Comparison of ENCODE assay signal across 17 mouse cellular contexts in genomic region chr12:38589951-38590350, GRCm38 (mm10).
DNase-seq lines count a peak whose midpoint lies in the region; ATAC-seq and TF ChIP-seq lines count a peak whose summit lies in the region.
"Had no signal": no experiment of that assay in that cellular context is flagged by ENCODE, and none has a peak within 500 bp of the region (broad histone marks: within the 10 kb centered on the region; RNA-seq: fewer than 3 reads in every experiment).

No protein-coding gene starts in this region.

- H3K27me3 ChIP-seq in intestine, postnatal 0 days (replicated peaks; ENCODE audit: control insufficient read depth, insufficient read depth, low read length) = no peaks in the 10 kb centered on the region
- H3K27me3 ChIP-seq in hindbrain, embryonic 11.5 days (ENCODE audit: control insufficient read depth, insufficient read depth, low read length) = no peaks in the 10 kb centered on the region
- H3K27me3 ChIP-seq: embryonic facial prominence, embryonic 13.5 days; forebrain, embryonic 13.5 days; heart, embryonic 12.5 days; hindbrain, embryonic 12.5 days had no signal

- no peak for ATAC-seq in intestine, postnatal 0 days
- ATAC-seq in hindbrain, embryonic 11.5 days (ENCODE audit: low FRiP score) = no peak
- no peak for ATAC-seq in CD4-positive, CD25-positive, alpha-beta regulatory T cell, adult 4 months
- ATAC-seq: forebrain, embryonic 13.5 days; forebrain, postnatal 0 days; hindbrain, embryonic 16.5 days had no signal

- DNase-seq in cerebellum, adult 11-12 months = peak; percentile 79
- peak; percentile 53 for DNase-seq in cerebellum, adult 8-10 months
- DNase-seq in cerebellum, postnatal 14 days = peak; percentile 71 to 80
- DNase-seq in hindbrain, embryonic 11.5 days (ENCODE audit: low spot score) = no peak
- DNase-seq: adrenal gland, postnatal 10 days; forebrain, postnatal 0 days; gastrocnemius, postnatal 14 days; heart, postnatal 36 days; kidney, adult 18-20 months had no signal

- no peaks in the 10 kb centered on the region for H3K4me1 ChIP-seq in intestine, postnatal 0 days (replicated peaks; ENCODE audit: control insufficient read depth, insufficient read depth, low read length)
- no peaks in the 10 kb centered on the region for H3K4me1 ChIP-seq in hindbrain, embryonic 11.5 days (replicated peaks; ENCODE audit: control insufficient read depth, insufficient read depth, low read length)
- H3K4me1 ChIP-seq: embryonic facial prominence, embryonic 13.5 days; hindbrain, embryonic 12.5 days had no signal

- no peak overlapping the region for H3K4me2 ChIP-seq in intestine, postnatal 0 days (replicated peaks; ENCODE audit: low read depth)
- H3K4me2 ChIP-seq in hindbrain, embryonic 11.5 days (replicated peaks; ENCODE audit: low read depth, low read length) = no peak overlapping the region
- H3K4me2 ChIP-seq: embryonic facial prominence, embryonic 13.5 days; forebrain, embryonic 13.5 days; heart, embryonic 12.5 days; hindbrain, embryonic 12.5 days had no signal

- H3K27ac ChIP-seq in intestine, postnatal 0 days (ENCODE audit: low read depth, low read length) = no peak overlapping the region
- no peak overlapping the region for H3K27ac ChIP-seq in hindbrain, embryonic 11.5 days (ENCODE audit: low read depth, low read length)
- H3K27ac ChIP-seq: embryonic facial prominence, embryonic 13.5 days; forebrain, embryonic 13.5 days; hindbrain, embryonic 12.5 days had no signal

- no peak overlapping the region for H3K9ac ChIP-seq in intestine, postnatal 0 days (ENCODE audit: low read depth, low read length)
- no peak overlapping the region for H3K9ac ChIP-seq in hindbrain, embryonic 11.5 days (ENCODE audit: low read depth, low read length)
- H3K9ac ChIP-seq: embryonic facial prominence, embryonic 13.5 days; forebrain, embryonic 13.5 days; forebrain, postnatal 0 days; heart, embryonic 12.5 days; hindbrain, embryonic 12.5 days had no signal

- TF ChIP-seq CTCF in intestine, postnatal 0 days (IDR thresholded peaks at IDR 0.05; ENCODE audit: low read depth) = no peak

- H3K36me3 ChIP-seq in intestine, postnatal 0 days (ENCODE audit: control insufficient read depth, insufficient read depth) = no peaks in the 10 kb centered on the region
- H3K36me3 ChIP-seq in hindbrain, embryonic 11.5 days (ENCODE audit: control insufficient read depth, insufficient read depth, low read length) = no peaks in the 10 kb centered on the region
- H3K36me3 ChIP-seq: embryonic facial prominence, embryonic 13.5 days; G1E; heart, embryonic 12.5 days; hindbrain, embryonic 12.5 days had no signal

- no peaks in the 10 kb centered on the region for H3K9me3 ChIP-seq in intestine, postnatal 0 days (ENCODE audit: control insufficient read depth)
- H3K9me3 ChIP-seq in hindbrain, embryonic 11.5 days (ENCODE audit: control insufficient read depth, low read length) = no peaks in the 10 kb centered on the region
- H3K9me3 ChIP-seq: embryonic facial prominence, embryonic 13.5 days; forebrain, embryonic 13.5 days; G1E; heart, embryonic 12.5 days; hindbrain, embryonic 12.5 days had no signal

- H3K4me3 ChIP-seq in intestine, postnatal 0 days (ENCODE audit: low read depth, low read length) = no peak overlapping the region
- H3K4me3 ChIP-seq in hindbrain, embryonic 11.5 days (ENCODE audit: low read depth, low read length) = no peak overlapping the region
- H3K4me3 ChIP-seq: embryonic facial prominence, embryonic 13.5 days; forebrain, embryonic 13.5 days; heart, embryonic 12.5 days; hindbrain, embryonic 12.5 days had no signal
